Mouse (Mus musculus): ENCODE measurements around the gene Plch2. TPM values are rescaled to one million over a fixed set of nuclear protein-coding genes. Genes with fewer than 3 reads are reported as not detected.
A peak's percentile ranks its signal among the peaks of the same experiment; 100 is the strongest.

Gene Plch2
- polyA plus RNA-seq, 1 experiment from 2014 or later = 0.43 TPM

DNA sequence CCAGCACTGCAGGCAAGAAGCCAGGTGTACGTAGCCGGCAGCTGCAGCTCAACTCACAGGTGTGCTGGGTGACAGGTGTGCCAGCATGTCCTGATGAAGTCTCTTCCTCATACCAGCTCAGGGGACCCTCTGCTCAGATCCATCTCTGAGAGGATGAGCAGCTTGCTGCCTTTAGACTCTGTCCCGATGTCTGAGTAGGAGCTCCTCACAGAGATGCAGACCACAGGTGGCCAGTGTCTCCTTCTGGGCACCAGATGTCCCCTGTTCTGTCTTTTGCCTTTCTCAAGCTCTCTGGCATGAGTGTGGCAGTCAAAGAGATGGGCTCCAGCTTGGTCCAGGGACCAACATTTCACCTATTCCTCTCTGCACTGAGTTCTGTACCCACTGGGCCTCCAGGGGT, 48.9 kb downstream of the Plch2 start:
- H3K4me3 ChIP-seq (ENCODE audit: low read depth, low read length) = no peak overlapping the region
- no peak for DNase-seq (ENCODE audit: low spot score)
- H3K9me3 ChIP-seq (ENCODE audit: control insufficient read depth, low read length) = no peaks in the 10 kb centered on the region
- H3K36me3 ChIP-seq (ENCODE audit: control insufficient read depth, insufficient read depth, low read length) = no peaks in the 10 kb centered on the region
- no peaks in the 10 kb centered on the region; the same call in 1 of the 2 replicates for H3K27me3 ChIP-seq (replicated peaks; ENCODE audit: control insufficient read depth, insufficient read depth, low read length)
- 81% methylated on average over 3 of the region's 3 CpGs for WGBS
- H3K4me2 ChIP-seq = no peak overlapping the region
- no peaks in the 10 kb centered on the region for H3K4me1 ChIP-seq (replicated peaks; ENCODE audit: control insufficient read depth, insufficient read depth, low read length)
- H3K9ac ChIP-seq (ENCODE audit: low read depth, low read length) = no peak overlapping the region
- no peak for ATAC-seq (replicated peaks; ENCODE audit: low FRiP score)
- no peak overlapping the region for H3K27ac ChIP-seq (ENCODE audit: low read depth, low read length)

DNA sequence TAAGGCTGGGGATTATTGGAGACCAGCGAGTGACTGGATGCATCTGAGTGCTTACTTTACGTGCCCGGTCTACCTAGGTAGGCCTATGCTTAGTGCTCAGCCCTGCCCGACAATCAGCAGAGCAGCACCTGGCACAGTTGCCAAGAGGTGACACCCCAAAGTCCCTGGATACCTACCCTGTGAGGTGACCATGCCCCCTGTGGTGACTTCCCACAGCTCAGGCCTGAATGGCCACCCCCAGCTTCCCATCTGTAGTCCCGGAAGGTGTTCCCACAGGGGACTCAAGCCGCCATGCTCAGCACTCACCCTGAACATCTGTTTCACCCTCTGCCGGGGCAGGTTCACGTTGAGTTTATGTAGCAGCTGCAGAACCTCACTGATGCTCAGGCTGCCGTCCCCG, 50.3 kb downstream of the Plch2 start:
- no peak overlapping the region for H3K4me2 ChIP-seq
- H3K27ac ChIP-seq (ENCODE audit: low read depth, low read length) = no peak overlapping the region
- DNase-seq (ENCODE audit: low spot score) (no peak), ATAC-seq (replicated peaks; ENCODE audit: low FRiP score) (no peak; the same call in 1 of the 2 replicates)
- H3K9me3 ChIP-seq (ENCODE audit: control insufficient read depth, low read length) = no peaks in the 10 kb centered on the region
- no peaks in the 10 kb centered on the region for H3K4me1 ChIP-seq (replicated peaks; ENCODE audit: control insufficient read depth, insufficient read depth, low read length)
- H3K36me3 ChIP-seq (ENCODE audit: control insufficient read depth, insufficient read depth, low read length) = no peaks in the 10 kb centered on the region
- no peak overlapping the region for H3K4me3 ChIP-seq (ENCODE audit: low read depth, low read length)
- no peaks in the 10 kb centered on the region; the same call in 1 of the 2 replicates for H3K27me3 ChIP-seq (replicated peaks; ENCODE audit: control insufficient read depth, insufficient read depth, low read length)
- WGBS = 64% methylated on average over 10 of the region's 10 CpGs
- no peak overlapping the region for H3K9ac ChIP-seq (ENCODE audit: low read depth, low read length)

DNA sequence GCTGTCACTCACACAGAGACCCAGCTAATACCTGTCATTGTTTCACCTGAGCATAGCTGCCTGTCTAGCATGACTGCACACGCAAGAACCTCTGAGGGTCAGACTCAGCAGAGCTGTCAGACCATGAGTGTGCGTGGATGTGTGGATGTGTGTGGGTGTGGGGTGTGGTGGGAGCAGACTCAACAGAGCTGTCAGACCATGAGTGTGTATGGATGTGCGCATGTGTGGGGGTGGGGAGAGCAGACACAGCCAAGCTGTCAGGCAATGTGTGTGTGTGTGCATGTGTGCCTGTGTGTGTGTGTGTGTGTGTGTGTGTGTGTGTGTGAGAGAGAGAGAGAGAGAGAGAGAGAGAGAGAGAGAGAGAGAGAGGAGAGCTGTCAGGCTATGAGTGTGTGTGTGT, 51.3 kb downstream of the Plch2 start:
- ATAC-seq (replicated peaks; ENCODE audit: low FRiP score) = no peak
- DNase-seq (ENCODE audit: low spot score) = no peak

DNA sequence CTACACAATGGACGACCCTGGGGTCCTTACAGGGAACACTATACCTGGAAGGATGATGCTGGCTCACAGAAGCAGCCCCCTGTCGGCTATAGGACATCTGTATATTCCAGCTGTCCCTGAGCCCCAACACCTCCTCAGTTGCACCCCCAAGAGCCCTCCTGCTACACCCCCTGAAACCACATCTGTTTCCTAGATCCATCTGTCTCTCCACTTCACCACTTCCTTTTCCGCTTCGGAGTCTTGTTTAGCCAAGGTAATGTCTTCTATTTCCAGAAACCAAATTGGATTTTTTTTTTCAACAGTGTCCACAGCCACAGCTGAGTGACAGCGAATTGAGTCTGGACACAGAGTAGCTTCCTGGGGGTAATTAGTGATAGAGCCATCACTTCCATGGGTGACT, 57.2 kb downstream of the Plch2 start:
- no peak overlapping the region for H3K27ac ChIP-seq (ENCODE audit: low read depth, low read length)
- H3K4me1 ChIP-seq (replicated peaks; ENCODE audit: control insufficient read depth, insufficient read depth, low read length) = no peaks in the 10 kb centered on the region
- no peaks in the 10 kb centered on the region for H3K36me3 ChIP-seq (ENCODE audit: control insufficient read depth, insufficient read depth, low read length)
- no peak overlapping the region for H3K9ac ChIP-seq (ENCODE audit: low read depth, low read length)
- WGBS = 57% methylated on average over 5 of the region's 5 CpGs
- DNase-seq (ENCODE audit: low spot score) = no peak
- H3K27me3 ChIP-seq (replicated peaks; ENCODE audit: control insufficient read depth, insufficient read depth, low read length) = no peaks in the 10 kb centered on the region; the same call in 1 of the 2 replicates
- H3K9me3 ChIP-seq (ENCODE audit: control insufficient read depth, low read length) = no peaks in the 10 kb centered on the region
- H3K4me2 ChIP-seq = no peak overlapping the region
- H3K4me3 ChIP-seq (ENCODE audit: low read depth, low read length) = no peak overlapping the region
- no peak for ATAC-seq (replicated peaks; ENCODE audit: low FRiP score)

More for the DNA sequence above, 51.3 kb downstream of the Plch2 start:
- Histone ChIP-seq H3K27me3 (replicated peaks; ENCODE audit: control insufficient read depth, insufficient read depth, low read length) (no peaks in the 10 kb centered on the region), H3K9me3 (ENCODE audit: control insufficient read depth, low read length) (no peaks in the 10 kb centered on the region), H3K4me3 (ENCODE audit: low read depth, low read length) (no peak overlapping the region), H3K36me3 (ENCODE audit: control insufficient read depth, insufficient read depth, low read length) (no peaks in the 10 kb centered on the region), H3K9ac (ENCODE audit: low read depth, low read length) (no peak overlapping the region), H3K27ac (ENCODE audit: low read depth, low read length) (no peak overlapping the region), H3K4me1 (replicated peaks; ENCODE audit: control insufficient read depth, insufficient read depth, low read length) (no peaks in the 10 kb centered on the region), H3K4me2 (no peak overlapping the region)
- 89% methylated on average over 3 of the region's 3 CpGs for WGBS

DNA sequence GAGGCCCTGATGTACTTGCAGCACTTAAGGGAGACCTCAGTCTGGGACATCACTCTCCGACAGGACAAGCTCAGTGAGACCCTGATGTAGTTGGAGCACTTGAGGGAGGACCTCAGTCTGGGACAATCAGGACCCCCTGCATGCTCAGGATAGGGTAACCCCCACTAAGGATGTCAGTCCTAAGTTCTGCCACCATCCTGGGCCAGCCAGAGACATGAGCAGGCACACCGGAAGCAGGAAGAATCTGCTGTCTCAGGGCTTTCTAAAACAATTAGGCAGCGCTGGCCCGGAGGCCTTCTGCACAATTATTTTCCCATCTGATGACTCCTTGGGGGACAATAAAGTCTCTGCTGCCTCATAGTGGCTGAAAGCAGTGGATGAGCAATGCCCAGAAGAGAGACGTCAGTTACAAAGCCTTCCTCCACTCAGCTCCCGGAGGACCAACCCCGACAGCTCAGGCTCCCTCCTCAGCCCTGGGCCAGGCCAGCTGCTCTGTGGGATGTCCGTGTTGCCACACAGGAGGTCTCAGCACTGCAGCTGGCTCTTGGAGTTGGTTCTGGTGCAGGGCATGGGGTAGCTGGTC, 59.9 kb downstream of the Plch2 start:
- H3K27ac ChIP-seq (ENCODE audit: low read depth, low read length) = no peak overlapping the region
- H3K36me3 ChIP-seq (ENCODE audit: control insufficient read depth, insufficient read depth, low read length) = no peaks in the 10 kb centered on the region
- no peak for ATAC-seq (replicated peaks; ENCODE audit: low FRiP score)
- no peak overlapping the region for H3K4me2 ChIP-seq
- no peaks in the 10 kb centered on the region for H3K9me3 ChIP-seq (ENCODE audit: control insufficient read depth, low read length)
- peaks cover 2% of the 10 kb centered on the region; the same call in 1 of the 2 replicates for H3K27me3 ChIP-seq (replicated peaks; ENCODE audit: control insufficient read depth, insufficient read depth, low read length)
- H3K4me1 ChIP-seq (replicated peaks; ENCODE audit: control insufficient read depth, insufficient read depth, low read length) = no peaks in the 10 kb centered on the region
- H3K4me3 ChIP-seq (ENCODE audit: low read depth, low read length) = no peak overlapping the region
- 57% methylated on average over 8 of the region's 8 CpGs for WGBS
- H3K9ac ChIP-seq (ENCODE audit: low read depth, low read length) = no peak overlapping the region
- no peak for DNase-seq (ENCODE audit: low spot score)

DNA sequence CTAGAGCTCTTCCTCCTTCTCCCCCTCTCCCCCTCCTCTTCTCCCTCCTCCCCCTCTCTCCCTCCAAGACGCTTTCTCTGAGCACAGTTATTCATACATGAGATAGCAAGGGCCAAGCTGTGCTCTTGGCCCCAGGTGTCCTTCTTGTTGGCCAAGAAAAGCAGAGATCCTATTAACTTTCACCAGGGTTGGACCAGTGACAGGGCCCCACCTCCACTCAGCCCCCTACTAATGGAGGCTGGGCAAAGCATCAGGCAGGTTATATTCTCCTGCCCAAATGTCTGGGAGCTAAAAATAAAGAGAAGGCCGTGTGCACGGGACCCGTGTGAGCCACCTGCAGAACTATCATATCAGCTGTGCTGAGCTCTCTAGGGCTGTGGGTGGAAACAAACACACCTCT, 61.7 kb downstream of the Plch2 start:
- 61% methylated on average over 4 of the region's 4 CpGs for WGBS
- no peaks in the 10 kb centered on the region for H3K9me3 ChIP-seq (ENCODE audit: control insufficient read depth, low read length)

DNA sequence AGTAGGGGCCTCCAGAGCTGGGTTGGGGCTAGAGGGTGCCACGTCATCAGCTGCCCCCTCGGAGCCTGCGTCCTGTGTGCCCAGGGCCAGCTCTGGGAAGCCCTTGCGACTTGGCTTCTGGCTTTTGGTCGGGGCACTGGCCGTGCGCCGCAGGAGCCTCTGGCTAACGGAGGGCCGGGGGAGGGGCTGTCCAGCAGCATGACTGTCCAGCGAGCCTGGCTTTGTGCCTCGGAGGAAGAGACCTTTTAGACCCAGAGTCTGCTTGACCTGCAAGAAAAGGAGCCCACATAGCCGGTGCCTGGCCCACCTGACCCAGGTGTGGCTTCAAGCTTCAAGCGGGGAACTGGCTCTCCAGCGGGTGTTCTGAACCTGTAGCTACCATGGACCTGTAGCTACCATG, 69.8 kb downstream of the Plch2 start:
- DNase-seq (ENCODE audit: low spot score) (no peak), ATAC-seq (replicated peaks; ENCODE audit: low FRiP score) (no peak)
- no peak overlapping the region for H3K4me2 ChIP-seq
- no peaks in the 10 kb centered on the region; the same call in 1 of the 2 replicates for H3K27me3 ChIP-seq (replicated peaks; ENCODE audit: control insufficient read depth, insufficient read depth, low read length)
- H3K4me1 ChIP-seq (replicated peaks; ENCODE audit: control insufficient read depth, insufficient read depth, low read length) = peaks cover 21% of the 10 kb centered on the region
- no peak overlapping the region for H3K4me3 ChIP-seq (ENCODE audit: low read depth, low read length)
- no peak overlapping the region for H3K9ac ChIP-seq (ENCODE audit: low read depth, low read length)
- no peaks in the 10 kb centered on the region for H3K36me3 ChIP-seq (ENCODE audit: control insufficient read depth, insufficient read depth, low read length)
- H3K9me3 ChIP-seq (ENCODE audit: control insufficient read depth, low read length) = no peaks in the 10 kb centered on the region
- no peak overlapping the region for H3K27ac ChIP-seq (ENCODE audit: low read depth, low read length)
- WGBS = 77% methylated on average over 15 of the region's 15 CpGs

More for the DNA sequence above, 61.7 kb downstream of the Plch2 start:
- no peak overlapping the region for H3K4me2 ChIP-seq
- H3K4me1 ChIP-seq (replicated peaks; ENCODE audit: control insufficient read depth, insufficient read depth, low read length) = no peaks in the 10 kb centered on the region
- no peak overlapping the region for H3K9ac ChIP-seq (ENCODE audit: low read depth, low read length)
- H3K4me3 ChIP-seq (ENCODE audit: low read depth, low read length) = no peak overlapping the region
- ATAC-seq (replicated peaks; ENCODE audit: low FRiP score) (no peak), DNase-seq (ENCODE audit: low spot score) (no peak)
- no peaks in the 10 kb centered on the region for H3K36me3 ChIP-seq (ENCODE audit: control insufficient read depth, insufficient read depth, low read length)
- peaks cover 2% of the 10 kb centered on the region; the same call in 1 of the 2 replicates for H3K27me3 ChIP-seq (replicated peaks; ENCODE audit: control insufficient read depth, insufficient read depth, low read length)
- no peak overlapping the region for H3K27ac ChIP-seq (ENCODE audit: low read depth, low read length)

DNA sequence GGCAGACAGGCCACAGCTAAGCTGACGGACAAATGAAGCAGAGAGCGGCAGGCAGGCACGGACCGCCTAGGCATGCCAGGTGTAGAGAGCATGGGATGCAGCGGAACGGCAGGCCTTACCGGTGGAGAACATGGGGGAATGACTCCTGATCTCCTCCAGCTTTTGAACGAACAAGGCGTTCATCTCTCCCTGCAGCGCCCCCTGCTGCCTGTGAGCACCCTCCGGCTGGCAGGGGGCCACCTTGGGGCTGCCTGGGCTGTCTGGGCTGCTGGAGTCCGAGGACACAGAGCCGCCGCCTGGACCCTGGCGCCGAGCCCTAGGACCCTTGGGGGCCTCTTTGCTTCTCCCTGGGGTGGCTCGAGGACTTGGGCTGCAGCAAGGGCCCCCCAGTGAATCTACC, 70.5 kb downstream of the Plch2 start:
- Histone ChIP-seq H3K27me3 (replicated peaks; ENCODE audit: control insufficient read depth, insufficient read depth, low read length) (no peaks in the 10 kb centered on the region; the same call in 1 of the 2 replicates), H3K9ac (ENCODE audit: low read depth, low read length) (no peak overlapping the region), H3K4me1 (replicated peaks; ENCODE audit: control insufficient read depth, insufficient read depth, low read length) (peaks cover 23% of the 10 kb centered on the region), H3K9me3 (ENCODE audit: control insufficient read depth, low read length) (no peaks in the 10 kb centered on the region), H3K36me3 (ENCODE audit: control insufficient read depth, insufficient read depth, low read length) (0 out of 2 replicates have a peak, but pooled peaks cover 3% of the 10 kb centered on the region), H3K27ac (ENCODE audit: low read depth, low read length) (no peak overlapping the region), H3K4me2 (peak overlapping the region; percentile 47), H3K4me3 (ENCODE audit: low read depth, low read length) (no peak overlapping the region)
- WGBS = 24% methylated on average over 17 of the region's 17 CpGs
- peak; percentile 72 for DNase-seq (ENCODE audit: low spot score)
- ATAC-seq (replicated peaks; ENCODE audit: low FRiP score) = peak; percentile 19; the same call in 1 of the 2 replicates

DNA sequence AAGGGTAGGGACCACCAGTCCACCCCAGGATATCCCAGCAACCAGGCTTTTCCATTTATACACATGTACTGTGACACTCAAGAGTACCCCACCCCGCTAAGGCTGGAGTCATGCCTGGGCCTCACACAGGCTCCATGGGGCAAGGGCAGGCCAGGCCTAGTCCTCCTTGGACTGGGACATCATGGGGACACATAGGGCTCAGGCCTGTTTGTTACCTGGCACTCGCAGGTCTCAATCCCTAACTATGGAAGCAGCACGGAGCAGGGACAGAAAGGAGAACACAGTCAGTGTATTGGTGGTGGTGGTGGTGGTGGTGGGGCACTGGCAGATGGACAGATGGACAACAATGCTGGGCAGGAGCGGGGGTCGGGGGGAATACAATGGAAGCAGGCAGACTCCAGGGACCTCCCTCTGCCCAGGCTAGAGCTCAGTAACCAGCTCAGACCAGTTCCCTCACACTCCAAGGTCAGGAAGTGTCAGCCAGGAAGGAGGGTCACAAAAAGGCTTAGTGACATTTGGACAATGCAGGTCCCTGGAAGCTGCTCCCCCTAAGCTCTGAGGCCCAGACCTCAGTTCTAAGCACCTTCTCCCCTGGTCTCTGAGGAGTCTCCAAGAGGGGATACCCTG, 71.3 kb downstream of the Plch2 start:
- Histone ChIP-seq H3K27ac (ENCODE audit: low read depth, low read length) (no peak overlapping the region), H3K4me1 (replicated peaks; ENCODE audit: control insufficient read depth, insufficient read depth, low read length) (peaks cover 23% of the 10 kb centered on the region), H3K9ac (ENCODE audit: low read depth, low read length) (no peak overlapping the region), H3K4me2 (no peak overlapping the region), H3K27me3 (replicated peaks; ENCODE audit: control insufficient read depth, insufficient read depth, low read length) (no peaks in the 10 kb centered on the region; the same call in 1 of the 2 replicates), H3K9me3 (ENCODE audit: control insufficient read depth, low read length) (no peaks in the 10 kb centered on the region), H3K4me3 (ENCODE audit: low read depth, low read length) (no peak overlapping the region), H3K36me3 (ENCODE audit: control insufficient read depth, insufficient read depth, low read length) (peaks cover 7% of the 10 kb centered on the region; the same call in 1 of the 2 replicates)
- DNase-seq (ENCODE audit: low spot score) = no peak
- WGBS = 84% methylated on average over 5 of the region's 5 CpGs
- ATAC-seq (replicated peaks; ENCODE audit: low FRiP score) = no peak
